ENCODE assay signal across 12 mouse cellular contexts in genomic region chr3:149246935-149247625, GRCm38 (mm10).
DNase-seq lines count a peak whose midpoint lies in the region; ATAC-seq lines count a peak whose summit lies in the region.
"Had no signal": no experiment of that assay in that cellular context is flagged by ENCODE, and none has a peak within 500 bp of the region (broad histone marks: within the 10 kb centered on the region; RNA-seq: fewer than 3 reads in every experiment).

No protein-coding gene starts in this region.

- no peak for DNase-seq in hindbrain, embryonic 11.5 days (ENCODE audit: low spot score)
- no peak for DNase-seq in hindbrain, embryonic 10.5 days (ENCODE audit: low spot score)
- no peak for DNase-seq in urinary bladder, adult 2 months (ENCODE audit: low spot score)
- DNase-seq: cerebellum, adult 2 months; liver, embryonic 13.5 days had no signal

- 0 out of 2 replicates have a peak, but pooled peaks have one; percentile 15 for ATAC-seq in hindbrain, embryonic 11.5 days (ENCODE audit: low FRiP score)
- 0 out of 2 replicates have a peak, but pooled peaks have one; percentile 24 for ATAC-seq in midbrain, embryonic 15.5 days (replicated peaks)
- no peak for ATAC-seq in midbrain, embryonic 13.5 days
- peak; percentile 36; the same call in 1 of the 2 replicates for ATAC-seq in forebrain, embryonic 12.5 days (ENCODE audit: low FRiP score)
- peak; percentile 26; the same call in 1 of the 2 replicates for ATAC-seq in megakaryocyte progenitor cell, adult 5-6 weeks (replicated peaks; ENCODE audit: poor library complexity)
- no peak for ATAC-seq in megakaryocyte, adult 5-6 weeks (ENCODE audit: poor library complexity, severe bottlenecking)
- ATAC-seq: activated CD4-positive, CD25-positive, alpha-beta regulatory T cell, adult 4 months had no signal

- H3K36me3 ChIP-seq in hindbrain, embryonic 11.5 days (ENCODE audit: control insufficient read depth, insufficient read depth, low read length) = no peaks in the 10 kb centered on the region
- no peaks in the 10 kb centered on the region for H3K36me3 ChIP-seq in hindbrain, embryonic 10.5 days
- H3K36me3 ChIP-seq in midbrain, embryonic 15.5 days (replicated peaks) = no peaks in the 10 kb centered on the region
- H3K36me3 ChIP-seq in midbrain, embryonic 13.5 days = no peaks in the 10 kb centered on the region
- no peaks in the 10 kb centered on the region for H3K36me3 ChIP-seq in forebrain, embryonic 12.5 days (replicated peaks)
- H3K36me3 ChIP-seq: kidney, embryonic 15.5 days; liver, embryonic 13.5 days had no signal

- 76% methylated on average over 10 of the region's 10 CpGs for WGBS in hindbrain, embryonic 11.5 days
- 80% methylated on average over 10 of the region's 10 CpGs for WGBS in hindbrain, embryonic 10.5 days
- 50% methylated on average over 10 of the region's 10 CpGs for WGBS in midbrain, embryonic 15.5 days
- WGBS in midbrain, embryonic 13.5 days = 61% methylated on average over 10 of the region's 10 CpGs
- 44% methylated on average over 10 of the region's 10 CpGs for WGBS in forebrain, embryonic 12.5 days

- H3K4me2 ChIP-seq in hindbrain, embryonic 11.5 days (replicated peaks; ENCODE audit: low read depth, low read length) = no peak overlapping the region
- peak overlapping the region; percentile 20; the same call in 1 of the 2 replicates for H3K4me2 ChIP-seq in midbrain, embryonic 15.5 days
- no peak overlapping the region; the same call in 1 of the 2 replicates for H3K4me2 ChIP-seq in midbrain, embryonic 13.5 days (replicated peaks)
- H3K4me2 ChIP-seq in forebrain, embryonic 12.5 days = no peak overlapping the region
- H3K4me2 ChIP-seq: kidney, embryonic 15.5 days; liver, embryonic 13.5 days had no signal

- no peaks in the 10 kb centered on the region for H3K9me3 ChIP-seq in hindbrain, embryonic 11.5 days (ENCODE audit: control insufficient read depth, low read length)
- H3K9me3 ChIP-seq in hindbrain, embryonic 10.5 days = no peaks in the 10 kb centered on the region
- no peaks in the 10 kb centered on the region for H3K9me3 ChIP-seq in midbrain, embryonic 15.5 days
- H3K9me3 ChIP-seq in midbrain, embryonic 13.5 days = no peaks in the 10 kb centered on the region
- no peaks in the 10 kb centered on the region for H3K9me3 ChIP-seq in forebrain, embryonic 12.5 days
- H3K9me3 ChIP-seq: kidney, embryonic 15.5 days; liver, embryonic 13.5 days had no signal

- no peak overlapping the region for H3K27ac ChIP-seq in hindbrain, embryonic 11.5 days (ENCODE audit: low read depth, low read length)
- H3K27ac ChIP-seq in hindbrain, embryonic 10.5 days = no peak overlapping the region
- H3K27ac ChIP-seq in midbrain, embryonic 15.5 days = no peak overlapping the region
- H3K27ac ChIP-seq in midbrain, embryonic 13.5 days = no peak overlapping the region
- H3K27ac ChIP-seq in forebrain, embryonic 12.5 days = no peak overlapping the region
- H3K27ac ChIP-seq: kidney, embryonic 15.5 days; liver, embryonic 13.5 days had no signal

- H3K9ac ChIP-seq in hindbrain, embryonic 11.5 days (ENCODE audit: low read depth, low read length) = no peak overlapping the region
- no peak overlapping the region for H3K9ac ChIP-seq in midbrain, embryonic 15.5 days
- H3K9ac ChIP-seq in midbrain, embryonic 13.5 days (replicated peaks) = no peak overlapping the region
- no peak overlapping the region for H3K9ac ChIP-seq in forebrain, embryonic 12.5 days
- H3K9ac ChIP-seq: kidney, embryonic 15.5 days; liver, embryonic 13.5 days had no signal

- H3K4me1 ChIP-seq in hindbrain, embryonic 11.5 days (replicated peaks; ENCODE audit: control insufficient read depth, insufficient read depth, low read length) = no peaks in the 10 kb centered on the region
- peaks cover 18% of the 10 kb centered on the region for H3K4me1 ChIP-seq in hindbrain, embryonic 10.5 days (replicated peaks)
- H3K4me1 ChIP-seq in midbrain, embryonic 15.5 days = 0 out of 2 replicates have a peak, but pooled peaks cover 5% of the 10 kb centered on the region
- peaks cover 9% of the 10 kb centered on the region; the same call in 1 of the 2 replicates for H3K4me1 ChIP-seq in midbrain, embryonic 13.5 days (replicated peaks)
- H3K4me1 ChIP-seq in forebrain, embryonic 12.5 days = peaks cover 18% of the 10 kb centered on the region
- H3K4me1 ChIP-seq: liver, embryonic 13.5 days had no signal

- H3K4me3 ChIP-seq in hindbrain, embryonic 11.5 days (ENCODE audit: low read depth, low read length) = no peak overlapping the region
- H3K4me3 ChIP-seq in hindbrain, embryonic 10.5 days = no peak overlapping the region
- H3K4me3 ChIP-seq in midbrain, embryonic 15.5 days = no peak overlapping the region
- no peak overlapping the region for H3K4me3 ChIP-seq in midbrain, embryonic 13.5 days (replicated peaks)
- no peak overlapping the region for H3K4me3 ChIP-seq in forebrain, embryonic 12.5 days (replicated peaks)
- H3K4me3 ChIP-seq: kidney, embryonic 15.5 days; liver, embryonic 13.5 days had no signal

- H3K27me3 ChIP-seq in hindbrain, embryonic 11.5 days (ENCODE audit: control insufficient read depth, insufficient read depth, low read length) = no peaks in the 10 kb centered on the region
- peaks cover 13% of the 10 kb centered on the region for H3K27me3 ChIP-seq in hindbrain, embryonic 10.5 days (ENCODE audit: insufficient read depth, poor library complexity, severe bottlenecking)
- H3K27me3 ChIP-seq in midbrain, embryonic 15.5 days (replicated peaks) = no peaks in the 10 kb centered on the region
- H3K27me3 ChIP-seq in midbrain, embryonic 13.5 days = no peaks in the 10 kb centered on the region
- peaks cover 25% of the 10 kb centered on the region for H3K27me3 ChIP-seq in forebrain, embryonic 12.5 days
- H3K27me3 ChIP-seq: kidney, embryonic 15.5 days; liver, embryonic 13.5 days had no signal

Comparison
In these comparisons a context has a peak if more than half of its experiments do, and no peak if none do; other contexts are left out.
1. ATAC-seq: peak in hindbrain, embryonic 11.5 days (single experiment), midbrain, embryonic 15.5 days (single experiment), forebrain, embryonic 12.5 days (single experiment) and megakaryocyte progenitor cell, adult 5-6 weeks (single experiment); none in midbrain, embryonic 13.5 days (single experiment) and megakaryocyte, adult 5-6 weeks (single experiment).